Mouse (Mus musculus) cerebellum, adult 11 months (tissue): ENCODE results near the gene Robo2.

Experiments
- DNase-seq: peaks from one replicate; pipeline ENCODE4 v3.0.0; 2022

Gene Robo2

DNA sequence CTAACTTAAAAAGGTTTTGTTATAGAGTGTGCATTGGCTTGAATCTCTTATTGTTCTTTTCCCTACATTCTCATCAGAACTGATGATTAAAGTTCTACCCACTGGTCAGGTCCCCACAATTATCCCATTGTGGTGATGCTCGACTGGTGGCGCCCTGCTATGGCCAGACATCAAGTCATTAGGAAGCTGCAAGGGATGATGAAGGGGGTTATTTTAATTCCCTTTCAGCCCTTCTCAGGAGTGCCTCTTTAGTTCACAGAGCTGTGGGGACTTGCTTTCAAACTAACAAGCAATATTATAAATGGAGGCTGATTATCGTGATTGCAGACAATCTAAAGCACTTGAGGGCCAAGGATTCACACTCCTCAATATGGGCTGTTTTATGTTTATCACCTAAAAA is 484.1 kb downstream of the Robo2 start:
- DNase-seq = no peak

DNA sequence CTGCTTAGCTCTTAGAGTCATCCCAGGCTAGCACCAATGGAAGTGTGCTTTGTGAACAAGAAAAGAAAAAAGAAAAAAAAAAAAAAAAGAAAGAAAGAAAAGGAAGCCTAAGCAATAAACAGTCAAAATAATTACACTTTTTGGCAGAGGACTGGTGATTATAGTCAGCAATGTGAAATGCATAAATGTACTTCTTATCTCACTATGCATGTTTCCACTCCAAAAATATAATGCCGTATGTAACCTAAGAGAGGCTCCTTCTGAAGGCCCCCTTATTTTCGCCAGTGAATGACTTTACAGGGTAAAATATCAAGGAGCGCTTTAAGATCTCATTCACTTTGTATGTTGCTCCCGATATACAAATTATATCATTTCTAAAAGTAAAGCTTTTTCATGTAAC is 496.2 kb downstream of the Robo2 start:
- DNase-seq = no peak

DNA sequence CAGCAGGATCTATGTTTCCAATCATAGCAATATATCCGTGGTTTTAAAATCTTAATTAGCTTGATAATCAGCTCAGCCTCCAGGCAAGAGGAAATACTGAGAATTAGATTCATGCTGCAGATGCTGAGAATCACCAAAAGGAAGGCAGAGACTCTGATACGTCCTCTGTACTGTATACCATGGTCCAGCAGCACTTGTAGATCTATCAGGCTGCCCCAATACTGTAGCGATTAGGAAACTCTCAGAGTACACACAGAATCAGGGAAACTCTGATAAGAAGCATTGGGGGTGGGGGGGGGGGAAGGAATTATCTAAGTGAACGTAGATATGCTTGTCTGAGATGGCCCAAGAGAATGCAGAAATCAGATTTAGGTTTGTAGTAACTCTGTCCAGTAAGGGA is 496.7 kb downstream of the Robo2 start:
- DNase-seq = no peak

DNA sequence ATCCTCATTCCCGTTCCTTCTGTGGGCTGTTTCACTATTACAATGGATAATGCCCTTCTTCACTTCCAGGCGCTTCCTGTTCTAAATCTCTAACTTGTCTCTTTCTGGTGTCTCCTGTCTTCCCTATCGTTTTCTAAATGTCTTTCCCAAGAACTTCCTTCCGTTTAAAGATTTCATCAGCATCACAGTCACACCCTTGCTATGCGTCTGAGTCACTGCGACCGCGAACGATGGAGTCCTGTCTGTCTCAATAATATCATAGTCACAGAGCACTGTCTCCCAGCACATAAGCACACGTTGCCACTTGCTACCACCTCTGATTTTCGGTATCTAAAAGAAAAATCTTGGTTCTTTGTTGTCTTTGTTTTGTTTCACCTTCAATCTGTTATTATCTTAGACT is 503.1 kb downstream of the Robo2 start:
- DNase-seq = no peak

DNA sequence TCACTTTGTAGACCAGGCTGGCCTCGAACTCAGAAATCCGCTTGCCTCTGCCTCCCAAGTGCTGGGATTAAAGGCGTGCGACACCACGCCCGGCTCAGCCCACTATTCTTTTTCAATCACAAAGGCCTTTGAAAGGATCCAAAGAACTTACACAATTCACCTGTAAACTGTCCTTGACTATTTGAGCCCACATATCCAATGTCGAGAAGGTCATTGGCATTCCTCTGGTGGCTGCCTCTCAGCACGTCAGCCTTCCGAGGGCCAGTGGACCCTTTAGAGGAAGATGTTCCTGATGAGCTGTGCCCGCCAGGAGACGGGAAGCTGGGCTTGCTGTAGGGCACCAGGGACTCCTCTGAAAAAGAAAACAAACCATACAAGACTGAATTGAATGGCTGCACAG is 514.8 kb downstream of the Robo2 start:
- DNase-seq = no peak

DNA sequence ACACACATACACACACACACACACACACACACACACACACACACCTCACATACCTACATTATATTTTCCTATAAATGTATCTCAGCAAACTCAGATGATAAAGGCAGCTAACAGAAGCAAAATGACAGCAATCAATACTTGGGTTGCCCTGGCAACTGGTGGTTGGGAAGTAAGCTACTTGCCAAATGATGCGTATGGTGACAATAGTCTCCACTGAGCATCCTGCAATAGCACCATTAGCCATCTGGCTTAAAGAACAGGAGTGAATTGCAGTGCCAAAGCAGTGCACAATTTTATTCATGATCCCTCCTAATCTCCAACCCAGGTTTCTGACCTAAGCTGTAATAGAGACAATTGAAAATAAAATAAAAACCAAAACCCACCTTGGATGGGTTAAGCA is 529.7 kb downstream of the Robo2 start:
- no peak for DNase-seq

DNA sequence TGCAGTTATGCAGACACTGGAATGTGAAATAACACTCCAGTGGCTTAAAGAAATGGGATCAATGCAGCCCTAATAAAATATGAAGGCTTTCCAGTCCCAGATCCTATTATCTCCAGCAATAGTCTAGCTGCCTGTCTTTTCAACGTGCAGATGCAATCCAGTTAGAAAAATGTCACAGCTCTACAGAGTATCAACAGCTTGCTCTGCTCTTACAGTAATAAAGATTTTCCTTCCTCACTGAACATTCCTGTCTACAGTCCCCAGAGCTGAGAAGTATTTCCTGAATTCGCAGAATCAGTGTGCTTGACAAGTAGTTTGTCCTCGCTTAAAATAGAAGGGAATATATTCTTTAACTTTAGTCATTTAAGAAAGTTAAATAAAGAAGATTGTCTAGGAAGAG is 533.7 kb downstream of the Robo2 start:
- no peak for DNase-seq

DNA sequence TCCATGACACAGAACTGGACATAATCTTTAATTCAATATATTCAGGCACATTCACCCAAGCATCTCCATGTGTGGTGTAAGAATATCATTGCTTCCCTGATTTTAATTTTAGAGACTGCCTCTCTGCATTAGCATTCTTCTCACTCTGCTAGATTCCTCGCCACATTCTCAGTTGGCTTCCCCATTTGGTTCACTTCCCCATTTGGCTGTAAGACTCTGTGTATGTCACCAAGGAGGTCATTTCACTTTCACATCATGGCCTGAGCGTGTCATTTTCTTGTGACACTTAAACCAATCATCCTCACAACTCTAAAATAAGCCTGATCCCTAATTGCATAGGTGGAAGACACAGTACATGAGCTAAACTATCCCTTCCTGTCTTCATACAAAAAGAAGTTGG is 536.6 kb downstream of the Robo2 start:
- no peak for DNase-seq

DNA sequence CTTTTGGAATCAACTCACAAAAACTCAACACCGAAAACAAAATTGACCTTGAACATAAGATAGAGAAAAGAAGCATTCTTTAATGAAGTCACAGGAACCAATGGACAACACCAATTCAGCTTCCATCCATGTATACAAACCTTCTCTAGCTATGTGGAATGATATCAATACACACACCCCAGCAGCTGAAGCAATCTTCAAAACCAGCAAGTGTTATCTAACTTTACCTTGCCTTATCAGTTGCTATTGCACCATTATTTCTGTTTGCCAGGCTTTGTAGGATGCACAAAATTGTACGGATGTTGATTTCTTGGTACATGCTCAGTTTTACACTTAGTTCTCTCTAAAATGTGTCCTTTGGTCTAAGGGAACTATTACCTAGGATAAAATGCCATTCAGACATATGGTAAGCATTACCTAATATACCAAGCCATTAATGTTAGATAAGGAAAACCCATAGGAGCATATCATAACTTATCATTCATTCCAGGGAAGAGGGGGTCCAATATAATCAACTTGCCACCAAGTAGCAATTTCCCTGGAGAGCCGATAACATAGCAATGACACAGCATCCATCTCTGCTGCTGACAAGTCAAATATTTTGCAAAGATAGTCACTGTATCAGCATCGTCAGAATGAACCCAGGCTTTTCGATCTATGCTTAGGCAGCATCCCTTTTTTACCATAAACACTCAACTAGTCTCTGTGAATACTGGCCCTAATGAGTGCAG is 537.6 kb downstream of the Robo2 start:
- no peak for DNase-seq

DNA sequence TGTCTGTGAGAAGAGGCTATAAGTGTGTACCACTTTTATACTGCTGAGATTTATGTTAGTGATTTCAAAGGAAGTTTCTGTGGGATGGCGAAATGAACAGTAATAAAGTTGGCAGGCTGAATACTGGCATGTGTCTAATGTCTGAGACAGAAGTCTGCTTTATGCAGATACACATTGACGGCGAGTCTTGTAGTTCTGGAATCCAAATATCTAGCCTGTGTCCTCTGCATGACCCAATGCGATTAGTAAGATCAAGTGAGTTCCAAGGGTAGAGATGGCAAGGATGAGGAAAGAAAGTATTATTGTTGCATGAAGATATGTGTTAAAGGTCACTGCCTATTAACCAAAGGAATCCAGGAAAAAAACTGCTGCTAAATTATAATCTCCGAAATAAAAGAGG is 541.3 kb downstream of the Robo2 start:
- DNase-seq = no peak

DNA sequence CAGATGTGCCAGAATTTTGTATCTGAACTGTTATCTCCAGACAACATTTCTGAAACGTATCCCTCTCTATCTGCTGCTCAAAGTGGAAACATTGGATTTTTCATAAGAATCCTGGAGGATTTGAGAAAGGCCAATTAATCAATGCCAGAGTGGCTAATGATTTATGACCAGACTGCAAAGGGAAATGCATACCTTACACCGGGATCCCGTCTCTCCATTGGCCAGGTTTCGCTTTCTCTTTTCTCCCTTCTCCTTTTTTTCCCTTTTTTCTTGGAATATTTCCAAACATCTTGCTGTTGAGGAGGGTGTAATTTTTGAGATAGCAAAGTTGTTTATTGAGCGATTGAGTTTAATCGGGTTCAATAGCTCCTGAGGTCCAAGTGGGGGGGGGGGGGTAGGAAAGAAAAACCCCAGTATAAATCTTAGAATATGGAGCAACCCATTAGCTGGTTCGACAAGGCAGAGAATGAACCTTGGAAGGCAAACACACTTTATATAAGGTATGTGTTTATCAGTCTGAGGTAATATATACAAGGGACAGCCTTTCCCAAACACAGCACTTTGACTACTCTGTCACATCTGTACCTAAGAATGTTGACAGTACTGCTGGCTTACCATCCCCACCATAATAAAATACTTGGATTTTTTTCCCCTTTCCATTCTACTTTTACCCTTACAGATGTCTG is 542.0 kb downstream of the Robo2 start:
- no peak for DNase-seq

DNA sequence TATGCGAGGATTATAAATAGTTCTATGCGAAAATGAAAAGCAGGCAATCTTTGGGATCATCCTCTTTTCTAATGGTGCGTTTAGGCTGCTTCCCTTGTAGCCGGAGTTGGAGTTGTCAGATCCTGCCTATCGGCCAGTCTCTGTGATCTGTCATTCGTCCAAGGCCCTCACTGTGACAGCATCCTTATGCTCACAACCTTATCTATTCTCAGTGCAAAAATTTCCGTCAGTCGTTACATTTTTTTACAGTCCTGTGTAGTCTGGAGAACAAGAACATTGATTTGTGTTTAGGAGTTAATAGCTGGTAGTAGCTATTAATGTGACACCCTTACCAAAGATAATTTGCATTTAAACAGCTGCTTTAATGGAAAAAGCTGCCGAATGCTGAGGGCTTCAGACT is 547.0 kb downstream of the Robo2 start:
- no peak for DNase-seq

DNA sequence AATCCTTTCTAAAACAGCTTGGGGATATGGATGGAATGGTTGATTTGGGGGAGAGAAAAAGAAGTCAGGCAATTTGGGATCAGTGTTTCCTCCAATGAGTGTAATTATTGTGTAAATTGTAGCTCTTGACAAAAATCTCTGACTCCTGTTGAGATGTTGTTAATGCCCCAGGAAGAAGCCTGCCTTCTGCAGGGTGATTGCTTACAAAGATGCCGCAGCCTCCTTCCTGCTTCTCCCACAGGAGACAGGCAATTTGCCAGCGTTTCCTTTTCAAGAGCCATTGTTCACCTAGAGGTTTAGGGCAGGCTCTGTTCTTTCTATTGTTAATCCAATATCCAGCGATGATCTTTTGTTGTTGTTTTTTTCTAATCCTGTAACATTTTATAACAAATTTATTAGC is 547.9 kb downstream of the Robo2 start:
- peak; percentile 2 for DNase-seq

DNA sequence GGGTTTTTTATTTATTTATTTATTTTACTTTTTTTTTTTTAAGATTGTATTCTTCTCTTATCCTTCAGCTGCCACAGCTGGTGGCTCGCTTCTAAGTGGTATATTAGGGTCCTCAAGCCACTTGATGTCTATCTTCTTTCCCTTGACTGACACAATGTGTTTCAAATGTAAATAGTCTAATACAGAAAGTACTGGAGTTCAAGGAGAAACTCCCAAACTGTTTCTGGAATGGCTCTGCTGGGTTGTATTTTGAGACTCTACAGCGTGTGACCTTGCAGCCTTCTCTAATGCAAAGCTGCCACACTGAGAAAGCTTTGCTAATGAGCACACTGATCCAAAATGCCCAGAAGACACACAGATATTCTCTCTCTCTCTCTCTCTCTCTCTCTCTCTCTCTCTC is 552.9 kb downstream of the Robo2 start:
- no peak for DNase-seq

DNA sequence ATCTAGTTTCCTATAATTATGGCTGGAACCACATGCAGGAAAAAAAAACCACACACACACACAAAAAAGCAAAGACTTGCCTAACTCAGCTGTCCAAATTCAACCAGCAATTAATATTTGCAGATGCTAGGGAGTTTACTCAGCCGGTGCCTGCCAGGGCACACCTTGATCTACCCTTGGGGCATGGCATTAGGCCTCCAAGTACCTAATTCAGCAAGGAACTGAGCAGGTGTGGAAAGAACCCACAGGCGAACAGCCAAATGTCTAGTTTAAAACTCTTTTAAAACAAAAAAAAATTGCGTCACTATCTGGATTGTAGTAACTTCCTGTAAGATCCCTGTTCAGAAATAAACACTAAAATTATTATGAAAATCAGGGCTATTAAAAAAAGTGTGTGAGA is 555.8 kb downstream of the Robo2 start:
- no peak for DNase-seq
